Mouse (Mus musculus): ENCODE results near the gene Gm20890.
"Not testable (repeated sequence)": the region's sequence is repeated elsewhere in the genome, so short reads cannot be mapped to it uniquely, and the experiment has no call there.

The Gm20890 gene

GRCm38 (mm10) chrY:26776699-26777098 lies at the start of gene Gm20890:
Gene Gm20890, minus strand, starts transcription at chrY:26776799.
- DNase-seq (ENCODE audit: low read depth, low spot score): not testable (repeated sequence)

All from 3T3-L1 (cell line).